Mouse (Mus musculus) G1E (cell line): ENCODE results near the gene Rbm7.

Source experiments
- CTCF ChIP-seq: IDR thresholded peaks from 2 replicates; pipeline ENCODE4 v1.5.1; 2012; ENCODE audit warnings: low read depth, low read length, inconsistent platforms, mixed read lengths
- GATA1 ChIP-seq: IDR thresholded peaks from 2 replicates; pipeline ENCODE4 v1.6.1; 2012; ENCODE audit warnings: borderline replicate concordance, low read length, inconsistent platforms, mixed read lengths
- GATA2 ChIP-seq: IDR thresholded peaks from 2 replicates; pipeline ENCODE4 v1.6.1; 2012; ENCODE audit warnings: low read depth, low read length, inconsistent platforms, borderline replicate concordance
- POLR2AphosphoS5 ChIP-seq: IDR thresholded peaks from 2 replicates; pipeline ENCODE4 v1.6.1; 2012; ENCODE audit warnings: low read depth, low read length, inconsistent platforms; ENCODE audit not compliant: insufficient replicate concordance
- TAL1 ChIP-seq: conservative IDR thresholded peaks from 2 replicates; pipeline ENCODE4 v1.6.1; 2012; ENCODE audit warnings: low read depth, low read length, inconsistent platforms, mixed read lengths

DNA sequence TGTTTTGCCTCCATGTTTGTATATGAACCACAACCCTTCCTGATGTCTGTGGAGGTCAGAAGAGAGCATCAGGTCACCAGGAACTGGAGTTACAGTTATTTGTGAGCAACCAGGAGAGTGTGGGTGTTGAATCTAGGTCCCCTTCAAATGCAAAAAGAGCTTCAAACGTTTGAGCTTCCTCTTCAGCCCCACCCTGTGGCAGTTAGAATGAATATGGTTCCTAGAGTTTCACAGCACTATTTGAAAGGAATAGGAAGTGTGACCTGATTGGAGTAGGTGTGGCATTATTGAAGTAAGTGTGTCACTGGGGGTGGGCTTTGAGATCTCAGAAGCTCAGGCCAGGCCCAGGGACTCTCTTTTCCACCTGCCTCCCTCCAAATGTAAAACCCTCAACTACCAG, 30.5 kb upstream of the Rbm7 start:
- TF ChIP-seq CTCF: no peak
- TF ChIP-seq POLR2AphosphoS5: no peak
- TF ChIP-seq TAL1: no peak
- no peak for TF ChIP-seq GATA1
- no peak for TF ChIP-seq GATA2
